Mouse (Mus musculus): ENCODE measurements around the gene Trpm2. TPM values are rescaled to one million over a fixed set of nuclear protein-coding genes. Genes with fewer than 3 reads are reported as not detected.
A peak's percentile ranks its signal among the peaks of the same experiment; 100 is the strongest.

The Trpm2 gene
- polyA plus RNA-seq, 1 experiment from 2014 or later: 0.63 TPM

DNA sequence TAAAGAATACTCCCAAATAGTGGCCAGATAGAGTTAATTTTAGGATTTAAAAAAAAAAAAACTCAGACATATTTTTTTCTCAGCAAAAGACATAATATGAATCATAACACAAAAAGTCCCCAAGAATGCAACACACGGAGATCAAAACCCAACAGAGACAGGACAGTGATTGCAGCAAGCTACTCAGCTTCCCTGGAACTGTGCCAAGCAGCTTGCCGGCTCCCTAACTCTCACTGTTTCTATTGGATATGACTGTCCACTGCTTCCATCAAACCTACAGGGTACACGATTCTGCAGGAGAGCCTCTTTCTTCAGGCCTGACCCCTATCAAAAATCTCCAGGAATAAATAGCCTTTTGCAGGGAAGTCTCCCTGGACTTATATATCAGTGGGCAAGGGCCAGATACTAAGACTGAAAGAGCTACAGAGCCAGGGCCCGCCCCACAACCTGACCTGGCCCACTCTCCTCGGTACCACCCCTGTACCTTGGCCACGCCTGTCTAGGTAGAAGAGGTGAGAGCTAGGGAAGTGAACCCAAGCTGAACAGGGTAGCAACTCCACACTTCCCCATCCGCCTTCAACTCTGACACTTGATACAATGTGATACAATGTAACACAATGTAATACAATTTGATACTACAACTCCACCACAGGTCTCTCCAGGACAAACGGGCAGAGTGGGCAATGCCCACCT, 6.2 kb upstream of the Trpm2 start:
- H3K27me3 ChIP-seq (ENCODE audit: insufficient read depth, low read length): no peaks in the 10 kb centered on the region
- WGBS: 57% methylated on average over 8 of the region's 8 CpGs
- no peaks in the 10 kb centered on the region for H3K4me1 ChIP-seq (ENCODE audit: insufficient read depth)
- ATAC-seq (ENCODE audit: insufficient read depth) (no peak), DNase-seq (peak; percentile 77)
- H3K27ac ChIP-seq (ENCODE audit: low read depth): no peak overlapping the region
- H3K36me3 ChIP-seq (ENCODE audit: insufficient read depth): 0 out of 2 replicates have a peak, but pooled peaks cover 4% of the 10 kb centered on the region
- no peaks in the 10 kb centered on the region for H3K9me3 ChIP-seq (ENCODE audit: low read depth, low read length)
- TF ChIP-seq CTCF (IDR thresholded peaks at IDR 0.05; ENCODE audit: low read depth): no peak
- no peak overlapping the region for H3K4me3 ChIP-seq (ENCODE audit: low read depth, low read length)
- no peak overlapping the region for H3K4me2 ChIP-seq
- no peak overlapping the region for H3K9ac ChIP-seq

DNA sequence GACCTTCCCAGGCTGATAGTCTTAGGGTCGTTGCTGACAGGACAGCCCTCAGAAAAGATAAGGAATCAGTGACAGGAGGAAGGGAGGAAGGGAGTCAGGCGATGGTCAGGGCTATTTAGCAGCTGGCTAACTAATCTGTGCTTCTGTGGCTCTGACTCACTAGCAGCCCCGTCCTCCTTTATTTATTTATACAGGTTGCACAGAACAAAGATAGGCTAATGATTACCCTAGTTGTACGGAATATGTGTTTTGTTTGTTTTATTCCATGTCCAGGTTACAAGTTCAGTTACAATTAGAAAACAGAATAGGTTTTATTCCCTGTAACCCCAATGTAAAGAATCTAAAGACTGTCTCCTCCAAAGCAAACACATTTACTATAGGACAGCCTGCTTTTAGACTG, 5.3 kb upstream of the Trpm2 start:
- no peak overlapping the region for H3K9ac ChIP-seq
- 0 out of 2 replicates have a peak, but pooled peaks cover 1% of the 10 kb centered on the region for H3K27me3 ChIP-seq (ENCODE audit: insufficient read depth, low read length)
- TF ChIP-seq CTCF (IDR thresholded peaks at IDR 0.05; ENCODE audit: low read depth): no peak
- H3K4me2 ChIP-seq: no peak overlapping the region
- H3K4me1 ChIP-seq (ENCODE audit: insufficient read depth): no peaks in the 10 kb centered on the region
- H3K27ac ChIP-seq (ENCODE audit: low read depth): 0 out of 2 replicates have a peak overlapping the region, but pooled peaks have one; percentile 16
- no peak for DNase-seq
- ATAC-seq (ENCODE audit: insufficient read depth): no peak
- no peak overlapping the region for H3K4me3 ChIP-seq (ENCODE audit: low read depth, low read length)
- WGBS: 6% methylated on average over 4 of the region's 4 CpGs
- H3K36me3 ChIP-seq (ENCODE audit: insufficient read depth): 0 out of 2 replicates have a peak, but pooled peaks cover 4% of the 10 kb centered on the region
- no peaks in the 10 kb centered on the region for H3K9me3 ChIP-seq (ENCODE audit: low read depth, low read length)

DNA sequence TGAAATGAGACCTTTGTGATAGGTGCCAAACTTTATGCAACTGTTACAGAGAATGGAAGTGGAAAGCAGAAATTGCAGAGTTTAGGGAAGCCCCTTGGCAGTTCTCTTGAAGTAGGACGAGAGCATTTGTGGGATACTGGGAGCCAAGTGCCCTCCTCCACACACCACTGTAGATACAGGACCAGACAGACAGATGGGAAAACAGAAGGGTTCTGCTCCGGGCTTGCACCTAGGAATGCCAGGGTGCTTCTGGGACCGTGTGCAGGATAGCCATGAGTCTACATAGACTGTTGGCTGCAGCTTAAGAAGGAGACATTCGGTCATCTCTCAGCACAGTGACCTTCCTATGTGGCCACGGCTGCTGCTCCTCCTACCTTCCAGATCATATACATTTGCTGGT, 4.4 kb upstream of the Trpm2 start:
- H3K27me3 ChIP-seq (ENCODE audit: insufficient read depth, low read length): peaks cover 10% of the 10 kb centered on the region
- H3K9me3 ChIP-seq (ENCODE audit: low read depth, low read length): no peaks in the 10 kb centered on the region
- no peaks in the 10 kb centered on the region for H3K36me3 ChIP-seq (ENCODE audit: insufficient read depth)
- no peak overlapping the region for H3K27ac ChIP-seq (ENCODE audit: low read depth)
- no peak for DNase-seq
- 64% methylated on average over 5 of the region's 5 CpGs for WGBS
- no peak for TF ChIP-seq CTCF (IDR thresholded peaks at IDR 0.05; ENCODE audit: low read depth)
- ATAC-seq (ENCODE audit: insufficient read depth): no peak
- no peak overlapping the region for H3K4me3 ChIP-seq (ENCODE audit: low read depth, low read length)
- H3K9ac ChIP-seq: no peak overlapping the region
- no peaks in the 10 kb centered on the region for H3K4me1 ChIP-seq (ENCODE audit: insufficient read depth)
- no peak overlapping the region for H3K4me2 ChIP-seq

DNA sequence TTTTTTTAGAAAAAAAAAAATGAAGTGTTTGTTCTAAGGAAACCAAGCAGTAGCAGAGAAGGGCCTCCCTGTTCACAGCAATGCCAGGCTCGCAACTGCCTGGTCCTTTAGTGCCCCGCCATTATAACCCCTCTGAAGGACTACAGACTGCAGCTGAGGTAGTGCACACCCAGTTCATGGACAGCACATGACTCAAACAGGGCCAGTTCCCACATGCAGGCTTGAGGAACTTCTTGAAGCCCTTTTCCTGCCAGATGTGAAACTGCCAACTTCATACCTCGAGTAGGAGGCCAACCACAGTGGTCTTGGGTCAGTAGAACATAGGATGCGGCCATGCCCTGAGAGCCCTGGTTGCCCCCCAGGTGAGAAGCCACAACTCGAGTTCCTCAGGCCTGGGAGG, 4.0 kb upstream of the Trpm2 start:
- ATAC-seq (ENCODE audit: insufficient read depth): no peak
- DNase-seq: no peak
- no peak for TF ChIP-seq CTCF (IDR thresholded peaks at IDR 0.05; ENCODE audit: low read depth)
- WGBS: 46% methylated on average over 5 of the region's 5 CpGs
- no peak overlapping the region for H3K27ac ChIP-seq (ENCODE audit: low read depth)
- no peak overlapping the region for H3K9ac ChIP-seq
- H3K9me3 ChIP-seq (ENCODE audit: low read depth, low read length): no peaks in the 10 kb centered on the region
- no peak overlapping the region for H3K4me3 ChIP-seq (ENCODE audit: low read depth, low read length)
- no peaks in the 10 kb centered on the region for H3K4me1 ChIP-seq (ENCODE audit: insufficient read depth)
- H3K36me3 ChIP-seq (ENCODE audit: insufficient read depth): no peaks in the 10 kb centered on the region
- peaks cover 14% of the 10 kb centered on the region for H3K27me3 ChIP-seq (ENCODE audit: insufficient read depth, low read length)
- H3K4me2 ChIP-seq: no peak overlapping the region

DNA sequence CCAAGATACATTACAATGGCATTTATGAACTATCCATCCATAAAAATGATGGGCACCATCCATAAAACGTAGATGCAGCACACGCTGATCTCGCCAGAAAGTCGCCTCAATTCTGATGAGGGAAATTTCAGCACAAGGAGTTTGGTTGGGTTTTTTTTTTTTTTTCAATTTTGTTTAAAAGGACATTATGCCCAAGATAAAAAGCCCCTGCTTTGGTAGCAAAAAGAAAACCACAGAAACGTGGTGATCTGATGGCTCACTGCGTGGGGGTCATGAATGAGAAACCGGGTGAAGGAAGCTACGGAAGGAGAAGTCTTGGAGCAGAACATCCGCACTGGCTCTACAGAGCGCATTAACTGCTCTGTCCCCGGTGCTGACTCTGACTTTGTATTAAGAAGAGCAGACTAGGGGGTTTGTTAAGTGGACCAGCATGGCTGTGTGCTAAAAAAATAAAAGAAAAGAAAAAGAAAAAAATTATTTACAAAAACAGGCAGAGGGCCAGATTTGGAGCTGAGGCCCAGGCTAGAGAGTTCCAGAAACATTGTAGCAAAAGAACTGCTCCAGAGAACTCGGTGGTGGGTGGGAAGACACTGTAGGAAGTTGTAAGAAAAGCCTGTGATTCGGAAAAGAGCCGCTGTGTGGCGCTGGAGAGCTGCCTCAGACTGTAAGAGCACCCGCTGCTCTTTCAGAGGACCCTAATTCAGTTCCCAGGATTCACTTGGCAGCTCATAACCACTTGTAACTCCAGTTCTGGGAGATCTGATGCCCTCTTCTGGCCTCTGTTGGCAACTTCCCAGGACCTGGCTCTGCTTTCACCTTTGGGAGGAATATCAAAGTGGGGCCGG, 1.6 kb upstream of the Trpm2 start:
- peak; percentile 20; the same call in 1 of the 2 replicates for TF ChIP-seq CTCF (IDR thresholded peaks at IDR 0.05; ENCODE audit: low read depth)

DNA sequence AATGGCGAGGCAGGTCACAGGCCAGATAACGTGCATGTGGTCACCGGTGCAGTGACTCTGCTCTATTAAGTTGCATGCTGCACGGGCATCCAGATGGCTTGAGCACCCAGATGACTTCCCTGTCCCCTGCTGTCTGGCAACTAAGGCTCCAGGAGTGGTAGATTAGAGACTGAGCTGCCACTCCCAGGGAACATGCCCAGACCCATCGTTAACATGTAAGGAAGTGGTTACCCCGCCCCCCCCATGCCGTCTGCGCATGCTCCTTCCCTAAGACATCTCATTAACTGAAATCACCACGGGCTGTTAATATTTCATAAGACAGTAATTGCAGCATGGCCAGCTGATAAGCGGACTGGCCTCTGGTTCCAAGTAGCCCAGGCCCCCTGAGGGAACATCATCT, 828 bp upstream of the Trpm2 start:
- H3K27ac ChIP-seq (ENCODE audit: low read depth): no peak overlapping the region
- H3K4me2 ChIP-seq: no peak overlapping the region
- ATAC-seq (ENCODE audit: insufficient read depth) (no peak), DNase-seq (no peak)
- no peak for TF ChIP-seq CTCF (IDR thresholded peaks at IDR 0.05; ENCODE audit: low read depth)
- no peaks in the 10 kb centered on the region for H3K36me3 ChIP-seq (ENCODE audit: insufficient read depth)
- no peak overlapping the region for H3K4me3 ChIP-seq (ENCODE audit: low read depth, low read length)
- H3K9me3 ChIP-seq (ENCODE audit: low read depth, low read length): no peaks in the 10 kb centered on the region
- peaks cover 30% of the 10 kb centered on the region for H3K27me3 ChIP-seq (ENCODE audit: insufficient read depth, low read length)
- no peak overlapping the region for H3K9ac ChIP-seq
- 86% methylated on average over 10 of the region's 10 CpGs for WGBS
- no peaks in the 10 kb centered on the region for H3K4me1 ChIP-seq (ENCODE audit: insufficient read depth)

More for the DNA sequence above, 1.6 kb upstream of the Trpm2 start:
- no peak overlapping the region for H3K9ac ChIP-seq
- no peaks in the 10 kb centered on the region for H3K36me3 ChIP-seq (ENCODE audit: insufficient read depth)
- H3K27me3 ChIP-seq (ENCODE audit: insufficient read depth, low read length): peaks cover 30% of the 10 kb centered on the region
- H3K4me2 ChIP-seq: no peak overlapping the region
- no peak overlapping the region for H3K27ac ChIP-seq (ENCODE audit: low read depth)
- peak; percentile 64 for DNase-seq
- WGBS: 60% methylated on average over 17 of the region's 17 CpGs
- H3K4me1 ChIP-seq (ENCODE audit: insufficient read depth): no peaks in the 10 kb centered on the region
- H3K9me3 ChIP-seq (ENCODE audit: low read depth, low read length): no peaks in the 10 kb centered on the region
- no peak overlapping the region for H3K4me3 ChIP-seq (ENCODE audit: low read depth, low read length)
- no peak for ATAC-seq (ENCODE audit: insufficient read depth)

DNA sequence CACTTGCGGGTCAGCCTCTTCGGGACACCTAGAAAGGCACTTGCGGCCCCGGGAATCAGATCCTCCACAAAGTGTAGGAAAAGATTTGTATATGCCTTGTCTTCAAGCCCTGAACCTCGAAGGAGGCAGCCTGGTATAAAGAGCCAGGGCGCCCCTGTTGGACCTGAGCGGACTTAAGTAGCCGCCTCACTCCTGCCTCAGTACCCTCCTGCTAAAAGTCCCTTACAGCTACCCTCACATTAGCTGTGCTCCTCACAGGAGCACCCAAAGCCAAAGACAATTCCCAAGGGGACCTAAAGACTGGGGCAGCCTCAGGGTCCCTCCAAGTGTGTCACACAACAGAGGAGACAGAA, 414 bp downstream of the Trpm2 start:
- peak overlapping the region; percentile 24; the same call in 1 of the 2 replicates for H3K4me3 ChIP-seq (ENCODE audit: low read depth, low read length)
- peaks cover 30% of the 10 kb centered on the region for H3K27me3 ChIP-seq (ENCODE audit: insufficient read depth, low read length)
- peak overlapping the region; percentile 56 for H3K4me2 ChIP-seq
- 14% methylated on average over 8 of the region's 8 CpGs for WGBS
- DNase-seq: no peak
- no peaks in the 10 kb centered on the region for H3K4me1 ChIP-seq (ENCODE audit: insufficient read depth)
- peak; percentile 2; the same call in 1 of the 2 replicates for ATAC-seq (ENCODE audit: insufficient read depth)
- no peaks in the 10 kb centered on the region for H3K9me3 ChIP-seq (ENCODE audit: low read depth, low read length)
- H3K27ac ChIP-seq (ENCODE audit: low read depth): no peak overlapping the region
- H3K9ac ChIP-seq: peak overlapping the region; percentile 9; the same call in 1 of the 2 replicates
- no peaks in the 10 kb centered on the region for H3K36me3 ChIP-seq (ENCODE audit: insufficient read depth)
- no peak for TF ChIP-seq CTCF (IDR thresholded peaks at IDR 0.05; ENCODE audit: low read depth)
